Mouse (Mus musculus) layer of hippocampus, postnatal 10 days (tissue): ENCODE measurements at regions not wholly inside any gene's neighbourhood (a gene's known extent, or its start where the extent isn't known, plus 50 kb on each side); places are given as distances from the start of the nearest gene placed in this dataset.

ENCODE experiments used
- DNase-seq, 2 experiments: peaks; one replicate each; pipeline ENCODE4 v3.0.0; 2021; ENCODE audit warnings: low spot score in 2 of 2

GRCm38 (mm10) chrX:11647527-11647836 lies 319.9 kb downstream of the H2al1j start:
- no peak for DNase-seq

- DNase-seq: no peak
These were observed 325.7 kb downstream of the H2al1j start for GRCm38 (mm10) chrX:11653336-11653735.

GRCm38 (mm10) chrX:11654976-11655375 lies 327.4 kb downstream of the H2al1j start:
- no peak for DNase-seq

- no peak for DNase-seq
These were observed 327.8 kb downstream of the H2al1j start for GRCm38 (mm10) chrX:11655466-11655865.

- no peak for DNase-seq
These were observed 330.1 kb downstream of the H2al1j start for GRCm38 (mm10) chrX:11657606-11658254.

GRCm38 (mm10) chrX:11663187-11663829 lies 335.7 kb downstream of the H2al1j start:
- DNase-seq: no peak

- peak; percentile 46 to 52 for DNase-seq
These were observed 336.9 kb downstream of the H2al1j start for GRCm38 (mm10) chrX:11664330-11665061.

GRCm38 (mm10) chrX:11665077-11665974 lies 337.7 kb downstream of the H2al1j start:
- DNase-seq: no peak

GRCm38 (mm10) chrX:11666517-11666916 lies 338.9 kb downstream of the H2al1j start:
- no peak for DNase-seq

GRCm38 (mm10) chrX:11671805-11672204 lies 344.2 kb downstream of the H2al1j start:
- DNase-seq: no peak

GRCm38 (mm10) chrX:11678086-11678485 lies 350.5 kb downstream of the H2al1j start:
- no peak for DNase-seq

- no peak for DNase-seq
These were observed 353.7 kb downstream of the H2al1j start for GRCm38 (mm10) chrX:11681274-11681673.

GRCm38 (mm10) chrX:11689989-11690405 lies 362.4 kb downstream of the H2al1j start:
- DNase-seq: no peak

GRCm38 (mm10) chrX:11690446-11690845 lies 362.8 kb downstream of the H2al1j start:
- no peak for DNase-seq

GRCm38 (mm10) chrX:11691019-11691418 lies 363.4 kb downstream of the H2al1j start:
- no peak for DNase-seq

GRCm38 (mm10) chrX:11696565-11696964 lies 368.9 kb downstream of the H2al1j start:
- no peak for DNase-seq

GRCm38 (mm10) chrX:11701095-11701494 lies 373.5 kb downstream of the H2al1j start:
- DNase-seq: no peak

GRCm38 (mm10) chrX:11705851-11706557 lies 378.4 kb downstream of the H2al1j start:
- DNase-seq: no peak

- DNase-seq: no peak
These were observed 379.7 kb downstream of the H2al1j start for GRCm38 (mm10) chrX:11707330-11707729.

- no peak for DNase-seq
These were observed 380.7 kb downstream of the H2al1j start for GRCm38 (mm10) chrX:11708325-11708724.

- DNase-seq: no peak
These were observed 381.7 kb downstream of the H2al1j start for GRCm38 (mm10) chrX:11709326-11709725.
